Mouse (Mus musculus) cortical plate, adult 2 months (tissue): Measurements from ENCODE around the gene Pik3r5.

Experiments
- CTCF ChIP-seq: fragments of 200-500 bp; IDR thresholded peaks from 2 replicates; pipeline ENCODE4 v1.5.1; 2011; ENCODE audit warnings: mild to moderate bottlenecking, control low read depth, low read length; ENCODE audit not compliant: insufficient read depth; ENCODE audit errors: extremely low read depth
- POLR2A ChIP-seq: fragments of 200-500 bp; IDR thresholded peaks from 2 replicates; pipeline ENCODE4 v1.6.1; 2011; ENCODE audit warnings: mild to moderate bottlenecking, low read length, control low read depth; ENCODE audit not compliant: insufficient read depth; ENCODE audit errors: extremely low read depth

- no peak for TF ChIP-seq CTCF
- no peak for TF ChIP-seq POLR2A
Measured at GRCm38 (mm10) chr11:68400727-68401219, 31.1 kb upstream of the Pik3r5 start, which contains the start of gene Ntn1.
